Mouse (Mus musculus): ENCODE results near the gene Snx14. TPM values are rescaled to one million over a fixed set of nuclear protein-coding genes. Genes with fewer than 3 reads are reported as not detected.

Snx14 gene
- polyA plus RNA-seq, 1 experiment from 2014 or later, result 26.8 TPM

GRCm38 (mm10) chr9:88335839-88336238, 102.9 kb downstream of the Snx14 start:
- no peak for ATAC-seq (replicated peaks; ENCODE audit: low FRiP score)
- no peak overlapping the region for H3K27ac ChIP-seq
- WGBS, result 61% methylated on average over 1 of the region's 2 CpGs

GRCm38 (mm10) chr9:88332447-88332846, 106.3 kb downstream of the Snx14 start:
- H3K4me2 ChIP-seq, result no peak overlapping the region
- H3K4me3 ChIP-seq (replicated peaks), result no peak overlapping the region
- WGBS, result 42% methylated on average over 3 of the region's 3 CpGs
- no peak for ATAC-seq (replicated peaks; ENCODE audit: low FRiP score)
- H3K9me3 ChIP-seq (replicated peaks), result no peaks in the 10 kb centered on the region
- no peak overlapping the region for H3K27ac ChIP-seq
- peaks cover 35% of the 10 kb centered on the region for H3K27me3 ChIP-seq
- H3K9ac ChIP-seq, result no peak overlapping the region
- H3K4me1 ChIP-seq, result peaks cover 7% of the 10 kb centered on the region
- no peaks in the 10 kb centered on the region for H3K36me3 ChIP-seq

More at GRCm38 (mm10) chr9:88335839-88336238, 102.9 kb downstream of the Snx14 start:
- H3K4me1 ChIP-seq, result no peaks in the 10 kb centered on the region
- H3K36me3 ChIP-seq, result no peaks in the 10 kb centered on the region
- H3K9ac ChIP-seq, result no peak overlapping the region
- H3K4me2 ChIP-seq, result no peak overlapping the region
- H3K27me3 ChIP-seq, result peaks cover 14% of the 10 kb centered on the region; the same call in 1 of the 2 replicates
- no peaks in the 10 kb centered on the region for H3K9me3 ChIP-seq (replicated peaks)
- H3K4me3 ChIP-seq (replicated peaks), result no peak overlapping the region

GRCm38 (mm10) chr9:88330316-88330715, 108.4 kb downstream of the Snx14 start:
- H3K9ac ChIP-seq, result no peak overlapping the region
- peaks cover 46% of the 10 kb centered on the region for H3K27me3 ChIP-seq
- no peak overlapping the region for H3K4me3 ChIP-seq (replicated peaks)
- WGBS, result 69% methylated on average over 3 of the region's 3 CpGs
- H3K9me3 ChIP-seq (replicated peaks), result no peaks in the 10 kb centered on the region
- H3K36me3 ChIP-seq, result no peaks in the 10 kb centered on the region
- ATAC-seq (replicated peaks; ENCODE audit: low FRiP score), result no peak
- no peak overlapping the region for H3K4me2 ChIP-seq
- peaks cover 9% of the 10 kb centered on the region for H3K4me1 ChIP-seq
- H3K27ac ChIP-seq, result no peak overlapping the region

- 34% methylated on average over 10 of the region's 10 CpGs for whole genome bisulfite sequencing
- no peak overlapping the region for H3K27ac ChIP-seq
- H3K4me2 ChIP-seq, result no peak overlapping the region
Measured at GRCm38 (mm10) chr9:88329166-88329748, 109.5 kb downstream of the Snx14 start.

GRCm38 (mm10) chr9:88328666-88329065, 110.1 kb downstream of the Snx14 start:
- H3K9me3 ChIP-seq (replicated peaks), result no peaks in the 10 kb centered on the region
- no peak overlapping the region for H3K27ac ChIP-seq
- 0 out of 2 replicates have a peak overlapping the region, but pooled peaks have one; percentile 16 for H3K4me2 ChIP-seq
- H3K4me3 ChIP-seq (replicated peaks), result no peak overlapping the region
- ATAC-seq (replicated peaks; ENCODE audit: low FRiP score), result no peak
- no peak overlapping the region for H3K9ac ChIP-seq
- H3K27me3 ChIP-seq, result peaks cover 43% of the 10 kb centered on the region
- 24% methylated on average over 5 of the region's 5 CpGs for WGBS
- no peaks in the 10 kb centered on the region for H3K36me3 ChIP-seq
- peaks cover 9% of the 10 kb centered on the region for H3K4me1 ChIP-seq

More at GRCm38 (mm10) chr9:88329166-88329748, 109.5 kb downstream of the Snx14 start:
- Histone ChIP-seq H3K27me3 (peaks cover 44% of the 10 kb centered on the region), H3K36me3 (no peaks in the 10 kb centered on the region), H3K4me1 (peaks cover 9% of the 10 kb centered on the region), H3K9ac (no peak overlapping the region), H3K9me3 (replicated peaks) (no peaks in the 10 kb centered on the region), H3K4me3 (replicated peaks) (no peak overlapping the region)
- ATAC-seq (replicated peaks; ENCODE audit: low FRiP score), result no peak

- Histone ChIP-seq H3K4me1 (peaks cover 9% of the 10 kb centered on the region), H3K36me3 (no peaks in the 10 kb centered on the region), H3K9me3 (replicated peaks) (no peaks in the 10 kb centered on the region), H3K27ac (no peak within 1 kb of the TSS), H3K9ac (peak within 1 kb of the TSS; percentile 47), H3K4me3 (replicated peaks) (peak within 1 kb of the TSS; percentile 58), H3K4me2 (peak within 1 kb of the TSS; percentile 97), H3K27me3 (peaks cover 39% of the 10 kb centered on the region)
- 1% methylated on average over 60 of the region's 66 CpGs for WGBS
- peak; percentile 97 for ATAC-seq (replicated peaks; ENCODE audit: low FRiP score)
Measured at GRCm38 (mm10) chr9:88326930-88327901, 111.5 kb downstream of the Snx14 start, which contains the start of gene Nt5e. Gene Nt5e, plus strand, starts transcription at chr9:88327197.

Other genes starting within 250 kb of the Snx14 start
- gene Nt5e, start 111.8 kb downstream of the Snx14 start, polyA plus RNA-seq (2015; fragmentation: Nextera tagmentation; extraction: Ambion mirVana), result 2.2 and 3.6 TPM in 2 replicates
- 0.23 and 0.45 TPM in 2 replicates for gene Gm20537, start 17.7 kb upstream of the Snx14 start, polyA plus RNA-seq (2015; fragmentation: Nextera tagmentation; extraction: Ambion mirVana)
- gene Syncrip, start 43.6 kb upstream of the Snx14 start, polyA plus RNA-seq (2015; fragmentation: Nextera tagmentation; extraction: Ambion mirVana), result 103 and 110 TPM in 2 replicates
- gene Zfp949, start 109.1 kb upstream of the Snx14 start, polyA plus RNA-seq (2015; fragmentation: Nextera tagmentation; extraction: Ambion mirVana), result 10.7 and 10.8 TPM in 2 replicates
- 0.08 and 0.18 TPM in 2 replicates for gene Trim43a, start 141.9 kb upstream of the Snx14 start, polyA plus RNA-seq (2015; fragmentation: Nextera tagmentation; extraction: Ambion mirVana)

All from kidney, embryonic 15.5 days (tissue).